ENCODE assay signal across 8 mouse cellular contexts in the genomic region with DNA sequence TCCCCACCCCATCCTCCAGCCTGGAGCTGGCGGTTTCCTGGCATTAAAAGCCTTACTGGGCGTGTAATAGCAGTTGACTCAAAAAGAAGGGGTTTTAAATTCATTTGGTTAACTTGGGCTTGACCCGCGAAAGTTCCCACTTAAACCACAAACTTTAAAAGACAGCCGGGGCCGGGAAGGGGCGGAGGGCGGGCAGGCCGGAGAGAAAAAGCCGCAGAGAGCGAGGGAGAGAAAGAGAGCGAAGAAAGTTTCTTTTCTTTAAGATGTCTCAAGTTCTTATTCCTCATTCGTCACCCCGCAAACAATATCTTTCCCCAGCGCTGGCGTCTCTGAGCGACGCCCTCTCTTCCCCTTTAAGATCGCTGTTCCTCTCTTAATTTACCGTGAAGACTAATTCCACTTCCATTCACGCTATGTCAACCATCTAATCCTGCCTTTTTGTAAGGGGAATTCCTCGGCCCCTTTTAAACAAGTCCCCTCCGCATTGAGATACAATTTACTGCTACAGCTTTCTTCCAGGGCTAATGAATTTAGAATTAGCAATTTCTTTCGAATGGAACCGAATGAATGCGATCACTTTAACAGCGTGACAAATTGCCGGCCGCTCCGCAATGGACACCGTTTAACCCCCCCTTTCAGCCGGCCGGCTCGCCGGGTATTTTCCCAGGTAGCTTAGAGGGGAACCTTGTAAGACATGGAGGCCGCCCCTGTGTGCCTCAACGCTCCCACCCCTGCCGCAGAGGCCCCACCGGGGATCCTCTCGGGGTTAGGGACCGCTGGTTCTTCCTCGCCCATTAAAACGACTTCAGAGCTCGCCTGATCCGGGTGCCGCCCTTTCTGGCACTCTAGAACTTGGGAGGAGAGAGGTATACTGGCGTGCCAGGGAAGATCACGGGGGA. TPM values are rescaled to one million over a fixed set of nuclear protein-coding genes. Genes with fewer than 3 reads are reported as not detected.
A peak's percentile ranks its signal among the peaks of the same experiment; 100 is the strongest.
DNase-seq lines count a peak whose midpoint lies in the region; ATAC-seq lines count a peak whose summit lies in the region.

No protein-coding gene starts in this region.

- 0 out of 2 replicates have a peak overlapping the region, but pooled peaks have one; percentile 17 for H3K4me2 ChIP-seq in heart, embryonic 16.5 days (ENCODE audit: low read depth, low read length)
- H3K4me2 ChIP-seq in embryonic facial prominence, embryonic 11.5 days (ENCODE audit: low read depth, low read length): peak overlapping the region; percentile 8; the same call in 1 of the 2 replicates
- peak overlapping the region; percentile 36 for H3K4me2 ChIP-seq in hindbrain, embryonic 15.5 days

- H3K36me3 ChIP-seq in heart, embryonic 16.5 days (ENCODE audit: control insufficient read depth, insufficient read depth): no peaks in the 10 kb centered on the region
- no peaks in the 10 kb centered on the region for H3K36me3 ChIP-seq in embryonic facial prominence, embryonic 11.5 days (replicated peaks; ENCODE audit: control insufficient read depth, insufficient read depth, low read depth, low read length)
- H3K36me3 ChIP-seq in hindbrain, embryonic 15.5 days: no peaks in the 10 kb centered on the region

- no peak overlapping the region for H3K9ac ChIP-seq in heart, embryonic 16.5 days (ENCODE audit: low read length)
- no peak overlapping the region; the same call in 1 of the 2 replicates for H3K9ac ChIP-seq in embryonic facial prominence, embryonic 11.5 days (replicated peaks; ENCODE audit: low read length)
- H3K9ac ChIP-seq in hindbrain, embryonic 15.5 days: no peak overlapping the region

- WGBS in heart, embryonic 16.5 days: under 1% methylated on average over 47 of the region's 48 CpGs
- under 1% methylated on average over 48 of the region's 48 CpGs for WGBS in embryonic facial prominence, embryonic 11.5 days
- under 1% methylated on average over 48 of the region's 48 CpGs for WGBS in hindbrain, embryonic 15.5 days

- H3K27ac ChIP-seq in heart, embryonic 16.5 days (ENCODE audit: low read length): no peak overlapping the region
- no peak overlapping the region for H3K27ac ChIP-seq in embryonic facial prominence, embryonic 11.5 days (replicated peaks; ENCODE audit: low read depth, low read length)
- H3K27ac ChIP-seq in hindbrain, embryonic 15.5 days (replicated peaks): no peak overlapping the region

- peaks cover 6% of the 10 kb centered on the region for H3K4me1 ChIP-seq in heart, embryonic 16.5 days (ENCODE audit: control insufficient read depth, insufficient read depth, low read length)
- peaks cover 10% of the 10 kb centered on the region for H3K4me1 ChIP-seq in embryonic facial prominence, embryonic 11.5 days (ENCODE audit: control insufficient read depth, insufficient read depth, low read length)
- H3K4me1 ChIP-seq in hindbrain, embryonic 15.5 days (replicated peaks): peaks cover 50% of the 10 kb centered on the region

- no peak for DNase-seq in heart, adult 9 months (ENCODE audit: low spot score in 2 of 2)
- peak; percentile 29 for DNase-seq in embryonic facial prominence, embryonic 11.5 days (ENCODE audit: low spot score)
- DNase-seq in neural tube, embryonic 10.5 days (ENCODE audit: extremely low spot score, low spot score): peak; percentile 65
- no peak for DNase-seq in layer of hippocampus, adult 9-10 months (ENCODE audit: low spot score)
- no peak for DNase-seq in right cerebral cortex, postnatal 10 days (ENCODE audit: low spot score in 2 of 2)

- H3K9me3 ChIP-seq in heart, embryonic 16.5 days (replicated peaks; ENCODE audit: control insufficient read depth, low read length): no peaks in the 10 kb centered on the region
- H3K9me3 ChIP-seq in embryonic facial prominence, embryonic 11.5 days (replicated peaks; ENCODE audit: control insufficient read depth, low read length): no peaks in the 10 kb centered on the region
- no peaks in the 10 kb centered on the region for H3K9me3 ChIP-seq in hindbrain, embryonic 15.5 days

- H3K4me3 ChIP-seq in heart, embryonic 16.5 days (ENCODE audit: low read length): peak overlapping the region; percentile 22
- H3K4me3 ChIP-seq in embryonic facial prominence, embryonic 11.5 days (ENCODE audit: low read depth, low read length): peak overlapping the region; percentile 14
- H3K4me3 ChIP-seq in hindbrain, embryonic 15.5 days: no peak overlapping the region

- H3K27me3 ChIP-seq in heart, embryonic 16.5 days (ENCODE audit: control insufficient read depth, insufficient read depth, low read length): peaks cover 97% of the 10 kb centered on the region
- H3K27me3 ChIP-seq in embryonic facial prominence, embryonic 11.5 days (ENCODE audit: control insufficient read depth, insufficient read depth, low read length): peaks cover 74% of the 10 kb centered on the region
- H3K27me3 ChIP-seq in hindbrain, embryonic 15.5 days: peaks cover 83% of the 10 kb centered on the region

- ATAC-seq in heart, embryonic 16.5 days (replicated peaks; ENCODE audit: extremely low read depth, insufficient read depth, low FRiP score): no peak
- ATAC-seq in embryonic facial prominence, embryonic 11.5 days (replicated peaks; ENCODE audit: insufficient number of reproducible peaks, low FRiP score, low TSS enrichment, low read depth): no peak
- no peak for ATAC-seq in hindbrain, embryonic 15.5 days (ENCODE audit: low FRiP score, low read depth)
- no peak for ATAC-seq in activated CD4-positive, CD25-positive, alpha-beta regulatory T cell, adult 4 months

RNA-seq across cellular contexts. Expression of a gene that starts 1.0 kb away (rescaled TPM):
- not detected in 2 replicates for polyA plus RNA-seq in heart, embryonic 16.5 days (2015; fragmentation: Nextera tagmentation; extraction: Ambion mirVana)
- 4.5 and 6.2 TPM in 2 replicates for polyA plus RNA-seq in embryonic facial prominence, embryonic 11.5 days (2014; fragmentation: Nextera tagmentation; extraction: Ambion mirVana)
- 1.7 and 3.1 TPM in 2 replicates for polyA plus RNA-seq in hindbrain, embryonic 15.5 days (2015; fragmentation: Nextera tagmentation; extraction: Ambion mirVana)
- polyA plus RNA-seq in activated CD4-positive, CD25-positive, alpha-beta regulatory T cell, adult 4 months (2017; shearing (Covaris generic)): not detected

RNA-seq across cellular contexts. Expression of a gene that starts 29.7 kb away (rescaled TPM):
- 37.3 and 42.0 TPM in 2 replicates for polyA plus RNA-seq in heart, embryonic 16.5 days (2015; fragmentation: Nextera tagmentation; extraction: Ambion mirVana)
- polyA plus RNA-seq in embryonic facial prominence, embryonic 11.5 days (2014; fragmentation: Nextera tagmentation; extraction: Ambion mirVana): 77.3 and 82.1 TPM in 2 replicates
- 42.0 and 42.4 TPM in 2 replicates for polyA plus RNA-seq in hindbrain, embryonic 15.5 days (2015; fragmentation: Nextera tagmentation; extraction: Ambion mirVana)
- polyA plus RNA-seq in activated CD4-positive, CD25-positive, alpha-beta regulatory T cell, adult 4 months (2017; shearing (Covaris generic)): 10 to 100 TPM; 36.2 to 47.9 TPM

RNA-seq across cellular contexts. Expression of a gene that starts 47.3 kb away (rescaled TPM):
- 24.0 and 29.8 TPM in 2 replicates for polyA plus RNA-seq in heart, embryonic 16.5 days (2015; fragmentation: Nextera tagmentation; extraction: Ambion mirVana)
- polyA plus RNA-seq in embryonic facial prominence, embryonic 11.5 days (2014; fragmentation: Nextera tagmentation; extraction: Ambion mirVana): 39.5 and 41.2 TPM in 2 replicates
- 17.6 and 18.1 TPM in 2 replicates for polyA plus RNA-seq in hindbrain, embryonic 15.5 days (2015; fragmentation: Nextera tagmentation; extraction: Ambion mirVana)
- 1 to 10 TPM; 7.4 to 8.1 TPM for polyA plus RNA-seq in activated CD4-positive, CD25-positive, alpha-beta regulatory T cell, adult 4 months (2017; shearing (Covaris generic))

Comparison
In these comparisons a context has a peak if more than half of its experiments do, and no peak if none do; other contexts are left out.
1. DNase-seq: peak in embryonic facial prominence, embryonic 11.5 days (single experiment) and neural tube, embryonic 10.5 days (single experiment); none in heart, adult 9 months (0 of 2), layer of hippocampus, adult 9-10 months (single experiment) and right cerebral cortex, postnatal 10 days (0 of 2).
2. Peak in every context shown above with its lines, with median percentiles within 50 percentile points of each other: H3K4me2 ChIP-seq.